Mouse (Mus musculus): ENCODE data around the gene Iffo2. TPM values are rescaled to one million over a fixed set of nuclear protein-coding genes. Genes with fewer than 3 reads are reported as not detected.
"Not testable (repeated sequence)": the region's sequence is repeated elsewhere in the genome, so short reads cannot be mapped to it uniquely, and the experiment has no call there.

Iffo2 gene
- 3.6 and 3.7 TPM in 2 replicates for total RNA-seq (2017)

DNA sequence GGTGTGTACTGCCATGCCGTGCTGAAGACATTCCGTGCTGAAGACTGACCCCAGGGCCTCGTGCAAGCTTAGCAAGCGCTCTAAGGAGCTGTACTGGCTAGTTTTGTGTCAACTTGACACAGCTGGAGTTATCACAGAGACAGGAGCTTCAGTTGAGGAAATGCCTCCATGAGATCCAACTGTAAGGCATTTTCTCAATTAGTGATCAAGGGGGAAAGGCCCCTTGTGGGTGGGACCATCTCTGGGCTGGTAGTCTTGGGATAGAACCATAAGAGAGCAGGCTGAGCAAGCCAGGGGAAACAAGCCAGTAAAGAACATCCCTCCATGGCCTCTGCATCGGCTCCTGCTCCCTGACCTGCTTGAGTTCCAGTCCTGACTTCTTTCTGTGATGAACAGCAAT lies at the start of gene Iffo2:
Gene Iffo2, plus strand, starts transcription at position 301 of the 400 bp plus-strand sequence.
- ATAC-seq (ENCODE audit: extremely low read depth, insufficient number of reproducible peaks, low FRiP score, poor library complexity, severe bottlenecking) = not testable (repeated sequence)

DNA sequence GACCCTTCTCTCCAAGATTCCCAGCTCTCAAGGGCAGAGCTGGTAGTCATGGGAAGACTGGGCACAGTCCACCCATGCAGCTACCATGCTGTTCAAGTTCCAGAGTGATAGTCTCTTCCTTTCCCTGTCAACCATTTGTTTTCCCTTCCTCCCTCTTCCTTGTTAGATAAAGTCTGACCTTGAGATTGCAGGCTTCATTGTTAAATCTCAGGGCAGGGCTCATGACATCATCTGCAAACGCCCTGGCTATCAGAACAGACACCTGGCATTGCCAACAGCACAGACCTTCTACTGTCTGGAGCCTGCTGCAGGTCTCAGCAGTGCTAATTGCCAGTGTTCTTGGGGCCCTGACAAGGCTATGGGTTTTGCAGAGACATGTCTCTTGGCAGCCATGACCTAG lies 48.9 kb upstream of the Iffo2 start:
- no peak for ATAC-seq (ENCODE audit: extremely low read depth, insufficient number of reproducible peaks, low FRiP score, poor library complexity, severe bottlenecking)

DNA sequence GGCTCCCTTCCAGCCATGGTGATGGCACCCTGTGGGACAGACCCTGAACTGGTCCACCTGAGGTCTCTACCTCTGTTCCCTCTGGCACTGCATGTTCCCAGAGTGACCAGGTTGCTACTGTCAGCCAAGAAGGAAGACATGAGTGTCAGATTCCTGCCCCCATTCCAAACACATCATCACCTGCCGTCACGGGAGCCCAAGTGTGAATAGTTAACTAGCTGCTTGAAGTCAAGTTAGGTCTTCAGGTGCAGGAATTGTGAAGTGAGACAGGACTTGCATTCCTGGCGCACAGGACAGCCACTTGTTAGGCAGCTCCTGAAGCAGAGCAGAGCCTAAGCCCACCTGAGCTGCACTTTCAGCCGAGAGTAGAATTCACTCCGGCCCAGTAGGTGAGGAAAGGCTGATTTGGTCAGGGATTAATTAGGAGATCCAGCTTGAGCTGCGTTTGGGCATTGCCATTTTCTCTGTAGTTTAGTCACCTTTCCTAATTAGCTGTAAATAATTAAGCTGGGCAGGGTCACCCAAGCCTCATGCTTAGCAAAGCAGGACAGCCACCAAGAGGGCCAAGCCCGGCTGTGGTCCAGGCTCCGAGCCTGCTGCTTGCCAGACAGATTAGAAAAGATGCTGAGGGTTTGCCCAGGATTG lies 46.8 kb upstream of the Iffo2 start:
- no peak for ATAC-seq (ENCODE audit: extremely low read depth, insufficient number of reproducible peaks, low FRiP score, poor library complexity, severe bottlenecking)

DNA sequence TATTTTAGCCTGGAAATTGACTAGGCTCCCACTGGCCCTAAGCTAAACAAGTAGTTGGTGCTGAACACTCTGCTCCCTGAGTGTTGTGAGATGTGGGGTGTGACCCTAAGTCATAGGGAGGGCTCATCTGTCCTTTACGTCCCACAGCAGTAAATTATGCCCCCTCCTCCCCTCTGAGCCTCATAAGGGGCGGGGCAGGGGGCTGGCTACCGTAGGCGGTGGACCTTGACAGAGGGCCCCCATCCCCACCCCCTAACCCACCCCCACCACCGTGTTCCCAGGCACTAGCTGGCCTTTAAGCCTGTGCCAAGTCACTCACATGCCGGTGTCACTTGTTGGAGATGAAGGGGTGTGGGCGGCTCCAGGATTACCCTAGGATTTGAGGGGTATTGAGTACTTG lies 45.9 kb upstream of the Iffo2 start:
- ATAC-seq (ENCODE audit: extremely low read depth, insufficient number of reproducible peaks, low FRiP score, poor library complexity, severe bottlenecking) = no peak

DNA sequence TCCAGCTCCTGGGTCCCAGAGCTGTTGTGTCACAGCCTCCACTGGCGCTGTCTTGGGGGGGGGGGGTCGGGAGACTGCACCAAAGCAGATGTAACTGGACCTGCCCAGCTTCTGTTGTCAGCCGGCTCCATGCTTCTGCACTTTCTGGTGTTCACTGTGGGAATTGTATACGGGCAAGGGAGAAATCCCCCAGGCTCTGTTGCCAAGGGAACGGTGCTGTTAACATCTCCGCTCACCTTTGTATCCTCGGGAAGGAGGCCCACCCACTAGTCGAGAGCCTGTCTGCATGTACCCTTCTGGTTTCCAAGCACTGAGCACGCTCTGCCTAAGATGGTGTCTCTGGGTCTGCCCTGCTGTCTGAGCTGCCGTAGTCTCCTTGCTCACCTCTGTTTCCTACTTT lies 43.3 kb upstream of the Iffo2 start:
- ATAC-seq (ENCODE audit: extremely low read depth, insufficient number of reproducible peaks, low FRiP score, poor library complexity, severe bottlenecking) = no peak

DNA sequence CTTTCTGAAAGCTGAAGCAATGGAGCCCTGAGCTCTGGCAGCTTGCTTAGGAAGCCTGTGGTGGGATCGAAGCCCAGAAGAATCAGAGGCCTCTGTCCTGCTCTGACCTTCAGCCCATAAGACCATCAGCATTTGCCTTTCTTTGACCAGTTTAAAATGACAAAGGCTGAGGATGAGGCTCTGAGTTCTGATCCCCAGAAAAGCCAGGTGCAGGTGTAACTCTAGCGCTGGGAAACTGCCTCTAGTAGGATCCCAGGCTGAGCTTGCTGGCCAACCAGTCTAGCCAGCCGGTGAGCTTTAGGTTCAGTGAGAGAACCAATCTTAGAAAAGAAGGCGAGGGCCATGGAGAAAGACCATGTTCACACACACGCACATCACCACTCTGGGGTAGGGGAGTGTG lies 42.0 kb upstream of the Iffo2 start:
- ATAC-seq (ENCODE audit: extremely low read depth, insufficient number of reproducible peaks, low FRiP score, poor library complexity, severe bottlenecking) = no peak

DNA sequence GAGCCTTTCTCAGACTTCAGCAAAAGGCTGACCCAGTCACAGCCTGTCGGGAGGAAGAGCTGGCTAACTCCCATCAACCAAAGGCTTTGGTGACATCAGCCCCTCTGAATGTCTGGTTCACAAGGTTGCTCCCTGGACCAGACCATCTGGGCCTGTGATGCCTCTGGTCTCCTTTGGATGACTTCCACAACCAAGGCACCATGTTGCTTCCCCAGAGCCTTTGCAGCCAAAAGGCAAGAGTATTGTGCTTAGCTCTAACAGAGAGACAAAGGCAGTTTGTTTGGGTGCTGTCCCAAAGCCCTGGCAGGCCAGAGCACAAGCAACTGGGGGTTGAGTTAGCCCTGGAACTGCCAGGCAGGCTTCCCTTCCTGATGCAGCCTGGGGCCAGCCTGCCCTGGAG lies 40.4 kb upstream of the Iffo2 start:
- ATAC-seq (ENCODE audit: extremely low read depth, insufficient number of reproducible peaks, low FRiP score, poor library complexity, severe bottlenecking) = no peak

DNA sequence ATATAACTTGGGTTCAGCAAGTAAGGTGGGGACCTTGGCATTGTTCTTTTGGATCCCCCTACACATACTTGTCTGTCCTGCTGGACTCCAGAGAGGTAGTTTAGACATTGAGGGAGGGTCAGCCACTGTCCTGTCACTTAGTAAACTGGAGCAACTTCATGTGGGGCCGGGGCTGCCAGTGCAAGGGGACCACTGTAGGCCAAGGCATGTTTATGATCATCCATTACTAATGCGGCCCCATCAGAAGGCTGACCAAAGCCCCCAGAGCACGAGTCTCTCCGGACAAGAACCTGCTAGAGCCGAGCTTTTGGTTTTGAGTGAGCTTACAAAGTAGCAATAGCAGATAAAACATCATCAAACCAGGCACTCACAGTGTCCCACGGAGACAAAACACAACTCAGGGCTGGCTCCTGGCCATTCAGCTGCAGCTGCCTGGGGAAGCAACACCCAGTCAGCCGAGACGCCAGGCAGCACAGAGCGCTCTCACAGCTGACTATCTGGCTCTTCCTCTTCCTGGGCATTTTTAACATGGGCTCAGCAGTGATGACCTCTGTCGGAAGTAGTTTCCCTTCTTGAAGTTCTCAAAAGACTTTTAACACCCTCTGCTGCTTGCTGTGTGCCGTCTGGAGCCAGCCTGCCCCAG lies 39.8 kb upstream of the Iffo2 start:
- no peak for ATAC-seq (ENCODE audit: extremely low read depth, insufficient number of reproducible peaks, low FRiP score, poor library complexity, severe bottlenecking)

DNA sequence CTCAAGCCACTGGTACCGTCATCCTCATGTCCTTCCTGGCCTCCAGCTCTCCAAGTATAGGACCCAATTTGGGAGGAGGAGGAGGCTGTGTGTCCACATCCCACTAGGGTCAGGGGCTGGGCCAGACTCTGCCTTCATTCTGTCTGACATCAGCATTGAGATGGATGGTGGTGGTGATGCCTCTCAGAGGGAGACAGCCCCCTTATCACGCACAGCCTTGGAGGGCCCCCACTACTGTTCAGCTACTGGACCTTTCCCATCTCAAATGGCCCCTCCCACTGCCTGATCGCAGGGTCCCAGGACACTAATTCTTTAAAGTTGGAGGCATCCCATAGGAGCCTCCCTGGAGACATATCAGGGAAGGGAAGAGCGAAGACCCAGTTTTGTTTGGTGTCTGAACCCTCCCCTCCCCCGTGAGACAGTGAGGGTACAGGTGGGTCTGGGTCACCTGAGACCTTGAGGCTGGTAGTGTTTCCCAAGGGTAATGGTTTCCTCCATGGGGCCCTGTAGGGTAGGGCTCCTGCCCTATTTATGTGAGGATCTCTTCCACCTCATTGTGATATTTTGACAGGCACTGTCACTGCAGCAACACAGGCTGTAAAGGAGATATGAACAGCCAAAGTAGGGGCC lies 38.7 kb upstream of the Iffo2 start:
- ATAC-seq (ENCODE audit: extremely low read depth, insufficient number of reproducible peaks, low FRiP score, poor library complexity, severe bottlenecking) = no peak

DNA sequence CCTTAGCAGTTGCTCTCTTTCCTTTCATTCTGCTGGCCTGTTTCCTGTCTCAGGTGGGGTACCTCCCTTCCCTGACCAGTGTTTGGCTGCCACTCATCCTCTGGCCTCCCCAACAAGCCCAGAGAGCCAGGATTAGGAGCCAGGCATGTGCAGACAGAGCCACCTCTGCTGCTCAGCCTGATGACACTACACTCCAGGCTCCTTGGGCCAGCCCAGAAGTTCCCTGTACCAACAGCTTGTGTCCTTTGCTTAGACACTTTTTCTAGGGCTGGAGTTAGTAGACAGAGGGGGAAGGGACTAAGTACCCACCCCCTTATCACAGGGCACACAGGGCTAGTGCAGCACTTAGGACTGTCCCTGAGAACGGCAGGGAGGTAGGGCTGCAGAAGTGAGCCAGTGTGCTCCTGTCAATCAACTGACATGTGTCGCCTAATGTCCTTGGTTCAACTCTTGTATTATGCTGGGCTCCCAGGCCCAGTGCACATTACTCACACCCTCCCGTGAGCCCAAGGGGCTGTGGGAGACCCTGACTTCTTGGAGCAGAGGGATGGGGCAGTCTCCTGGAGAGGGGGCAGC lies 38.0 kb upstream of the Iffo2 start:
- no peak for ATAC-seq (ENCODE audit: extremely low read depth, insufficient number of reproducible peaks, low FRiP score, poor library complexity, severe bottlenecking)

DNA sequence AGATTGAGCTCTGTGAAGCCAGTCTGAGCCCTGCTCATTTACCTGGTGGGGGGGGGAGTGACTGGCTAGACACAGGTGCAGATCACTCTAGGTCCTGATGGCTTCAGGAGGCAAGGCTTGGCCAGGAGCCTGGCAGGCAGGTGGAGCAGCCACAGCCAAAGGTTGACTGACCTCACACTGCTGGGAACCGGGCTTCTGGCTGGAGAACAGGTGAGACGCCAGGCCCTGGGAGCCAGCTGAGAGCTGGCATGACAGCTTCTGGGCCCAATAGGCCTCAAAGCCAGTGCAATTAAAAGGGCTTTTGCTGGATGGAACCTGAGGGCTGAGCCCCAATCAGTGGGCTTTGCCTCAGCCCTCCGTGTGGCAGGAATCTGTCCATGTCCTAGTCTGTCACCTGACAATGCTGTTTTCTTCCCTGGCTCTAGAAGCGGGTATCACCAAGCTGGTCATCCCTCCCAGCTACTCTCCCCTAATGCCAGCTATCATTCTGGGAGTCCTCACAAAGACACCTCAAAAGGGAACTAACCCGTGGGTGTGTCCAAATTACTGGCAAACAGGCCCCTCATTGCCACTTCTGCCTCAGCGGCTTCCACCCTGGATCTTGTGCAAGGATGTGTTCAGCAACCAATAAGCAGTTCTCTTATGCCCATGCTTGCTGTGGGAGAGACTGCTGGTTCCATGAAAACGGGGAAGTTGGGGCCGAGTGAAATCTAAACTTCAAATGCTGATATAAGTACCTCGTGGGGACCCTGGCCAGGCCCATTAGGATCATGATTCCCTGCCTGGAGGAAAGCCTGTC lies 36.9 kb upstream of the Iffo2 start:
- ATAC-seq (ENCODE audit: extremely low read depth, insufficient number of reproducible peaks, low FRiP score, poor library complexity, severe bottlenecking) = peak; percentile 83

DNA sequence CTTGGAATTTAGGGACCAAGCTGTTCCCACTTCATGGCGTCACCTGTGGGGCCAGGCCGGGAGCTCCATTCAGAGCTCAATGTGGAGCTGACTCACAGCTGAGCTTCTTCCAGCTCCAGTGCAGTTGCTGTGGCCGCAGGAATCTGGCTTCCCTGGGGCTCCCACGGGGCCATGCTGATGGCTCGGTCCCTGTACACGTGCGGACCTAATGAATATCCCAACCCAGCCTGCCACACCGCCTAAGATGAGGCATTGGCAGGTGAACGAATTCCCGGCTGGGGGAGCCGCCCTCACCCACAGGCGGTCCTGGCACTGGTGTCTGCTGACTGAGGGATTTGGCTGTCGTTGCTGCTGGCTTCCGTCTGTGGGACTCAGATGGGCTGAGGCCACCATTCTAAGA lies 29.5 kb upstream of the Iffo2 start:
- no peak for ATAC-seq (ENCODE audit: extremely low read depth, insufficient number of reproducible peaks, low FRiP score, poor library complexity, severe bottlenecking)

DNA sequence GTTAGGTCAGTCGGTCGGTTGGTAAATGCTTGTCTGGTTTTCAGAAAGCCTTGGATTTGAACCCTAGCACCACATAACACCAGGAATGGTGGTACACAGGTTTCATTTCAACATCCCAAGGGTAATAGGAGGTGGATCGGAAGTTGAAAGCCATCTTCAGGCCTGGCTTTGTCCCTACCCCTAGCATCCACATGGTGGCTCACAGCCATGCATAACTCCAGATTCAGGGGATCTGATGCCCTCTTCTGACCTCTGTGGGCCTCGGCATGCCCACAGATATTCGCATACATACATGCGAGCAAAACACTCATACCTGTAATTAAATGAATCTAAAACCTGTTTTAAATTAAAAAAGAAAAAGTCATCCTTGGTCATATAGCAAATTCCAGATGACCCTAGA lies 28.6 kb upstream of the Iffo2 start:
- ATAC-seq (ENCODE audit: extremely low read depth, insufficient number of reproducible peaks, low FRiP score, poor library complexity, severe bottlenecking) = no peak

DNA sequence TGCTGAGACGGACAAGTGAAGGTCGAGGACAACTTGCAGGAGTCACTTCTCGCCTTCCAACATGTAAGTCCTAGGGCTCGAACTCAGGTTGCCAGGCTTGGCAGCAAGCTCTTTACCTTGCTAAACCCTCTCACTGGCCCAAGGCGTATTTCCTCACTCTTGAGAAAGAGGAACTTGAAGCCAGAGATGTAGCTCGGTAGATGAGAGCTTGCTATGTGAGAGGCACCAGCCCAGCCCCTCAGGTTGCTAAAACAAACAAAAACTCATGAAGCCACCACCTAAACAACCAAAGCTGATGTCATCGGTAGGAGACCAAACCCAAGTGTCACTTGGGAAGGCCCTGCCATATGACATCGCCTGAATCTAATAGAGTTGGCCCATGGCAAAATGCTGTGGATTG lies 26.4 kb upstream of the Iffo2 start:
- ATAC-seq (ENCODE audit: extremely low read depth, insufficient number of reproducible peaks, low FRiP score, poor library complexity, severe bottlenecking) = peak; percentile 79

DNA sequence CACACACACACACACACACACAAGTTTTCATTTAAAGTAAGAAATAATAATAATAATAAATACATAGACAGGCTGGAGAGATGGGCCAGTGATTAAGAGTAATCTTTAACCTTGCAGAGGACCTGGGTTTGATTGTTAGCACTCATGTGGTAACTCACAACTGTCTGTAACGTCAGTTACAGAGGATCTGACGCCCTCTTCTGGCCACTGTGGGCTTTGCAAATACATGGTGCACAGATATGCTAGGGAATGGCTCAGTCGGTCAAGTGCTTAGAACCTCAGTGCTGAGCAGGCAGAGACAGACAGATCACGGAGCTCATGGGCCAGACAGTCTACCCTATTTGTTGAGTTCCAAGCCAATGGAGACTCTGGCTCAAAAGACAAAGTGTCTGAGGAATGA lies 24.6 kb upstream of the Iffo2 start:
- no peak for ATAC-seq (ENCODE audit: extremely low read depth, insufficient number of reproducible peaks, low FRiP score, poor library complexity, severe bottlenecking)

DNA sequence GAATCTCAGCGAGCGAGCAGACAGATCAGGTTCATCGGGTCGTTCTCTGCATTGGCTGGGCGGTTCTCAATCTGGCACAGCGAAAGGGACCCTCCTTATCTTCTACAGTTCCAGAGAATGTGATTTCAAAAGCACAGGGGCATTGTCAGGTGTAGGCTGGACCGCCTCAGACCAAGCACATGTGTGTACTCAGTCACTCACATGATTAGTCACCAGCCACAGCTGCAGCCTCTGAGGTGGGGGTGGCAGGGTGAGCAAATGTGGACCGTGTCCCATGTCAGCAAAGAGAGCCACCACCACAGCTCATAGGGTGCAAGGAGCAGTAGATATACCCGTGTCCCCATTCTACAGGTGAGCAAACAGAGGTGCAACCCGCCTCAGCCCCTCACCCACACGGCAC lies 23.6 kb upstream of the Iffo2 start:
- no peak for ATAC-seq (ENCODE audit: extremely low read depth, insufficient number of reproducible peaks, low FRiP score, poor library complexity, severe bottlenecking)

DNA sequence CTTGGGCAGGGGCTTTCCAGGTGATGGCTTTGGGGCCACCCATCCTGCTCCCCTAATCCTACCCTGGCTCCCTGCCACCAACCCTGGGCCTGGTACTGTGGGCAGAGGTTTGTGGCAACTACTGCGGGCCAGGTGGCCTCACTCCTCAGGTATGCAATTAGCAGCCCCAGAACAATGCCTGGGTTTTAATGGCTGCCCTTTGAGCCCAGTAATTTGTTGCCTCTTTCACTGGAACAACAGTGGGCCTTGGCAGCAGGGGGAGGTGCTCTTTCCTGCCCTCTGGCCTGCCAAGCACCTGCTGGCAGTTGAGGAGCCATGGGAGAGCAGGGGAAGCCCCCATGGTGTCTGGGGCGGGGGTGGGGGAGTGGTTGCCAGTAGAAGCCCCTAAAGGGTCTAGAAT lies 21.3 kb upstream of the Iffo2 start:
- ATAC-seq (ENCODE audit: extremely low read depth, insufficient number of reproducible peaks, low FRiP score, poor library complexity, severe bottlenecking) = no peak

DNA sequence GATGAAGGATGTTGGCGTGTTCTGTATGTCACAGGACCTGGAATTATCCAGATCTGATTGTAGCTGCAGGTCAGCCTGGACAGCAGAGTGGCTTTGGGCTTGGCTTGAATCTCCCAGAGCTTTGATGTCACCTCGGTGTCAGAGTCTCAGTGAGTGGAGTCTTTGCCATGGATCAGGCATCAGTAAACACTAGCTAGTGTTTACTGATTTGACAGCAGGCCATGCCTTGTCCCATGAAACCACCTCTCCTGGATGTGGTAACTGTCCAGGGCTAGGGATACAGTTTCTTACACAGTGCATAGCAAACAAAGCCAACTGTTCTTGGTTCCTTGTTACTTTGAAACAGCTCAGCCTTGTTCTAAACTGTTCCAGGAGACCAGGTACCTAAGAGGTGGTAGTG lies 18.8 kb upstream of the Iffo2 start:
- ATAC-seq (ENCODE audit: extremely low read depth, insufficient number of reproducible peaks, low FRiP score, poor library complexity, severe bottlenecking) = no peak

DNA sequence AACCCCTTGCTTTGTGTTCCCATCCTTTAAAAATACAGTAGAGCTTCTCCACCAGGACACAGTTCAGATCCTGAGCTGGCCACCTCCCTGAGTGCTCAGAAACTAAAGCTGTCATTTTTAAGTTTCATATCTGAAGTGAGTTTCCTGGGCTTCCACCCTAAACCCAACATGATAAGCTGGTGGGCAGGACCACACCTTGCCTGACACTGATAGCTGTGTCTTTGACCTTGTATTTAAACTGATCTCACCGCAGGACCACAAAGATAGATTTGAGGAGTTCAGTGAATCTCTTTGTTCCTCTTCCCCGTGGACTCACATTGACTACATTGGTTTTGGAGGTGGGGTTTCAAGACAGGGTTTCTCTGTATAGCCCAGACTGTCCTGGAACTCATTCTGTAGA lies 17.4 kb upstream of the Iffo2 start:
- no peak for ATAC-seq (ENCODE audit: extremely low read depth, insufficient number of reproducible peaks, low FRiP score, poor library complexity, severe bottlenecking)

DNA sequence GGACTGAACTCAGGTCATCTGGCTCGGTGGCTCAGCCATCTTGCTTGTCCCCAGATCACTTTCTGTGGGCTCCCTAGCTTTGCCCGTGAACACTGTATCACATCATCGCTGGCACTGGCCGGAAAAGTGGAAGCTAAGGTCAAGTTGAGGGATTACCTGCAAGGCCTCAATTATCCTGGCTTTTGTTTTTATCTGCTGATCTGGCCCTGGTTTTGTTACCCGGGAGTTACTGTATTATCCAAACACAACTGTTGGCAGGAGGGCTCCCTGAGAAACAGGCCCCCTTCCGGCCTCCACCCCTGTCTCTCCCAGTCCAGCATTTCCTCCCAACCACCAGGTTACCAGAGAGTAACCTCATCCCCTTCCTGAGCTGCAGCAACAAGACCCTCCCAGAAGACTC lies 11.1 kb upstream of the Iffo2 start:
- ATAC-seq (ENCODE audit: extremely low read depth, insufficient number of reproducible peaks, low FRiP score, poor library complexity, severe bottlenecking) = no peak

Measured in neutrophil, adult 5-6 weeks (primary cell).